Comparison of ENCODE assay signal across 25 mouse cellular contexts in the genomic region with DNA sequence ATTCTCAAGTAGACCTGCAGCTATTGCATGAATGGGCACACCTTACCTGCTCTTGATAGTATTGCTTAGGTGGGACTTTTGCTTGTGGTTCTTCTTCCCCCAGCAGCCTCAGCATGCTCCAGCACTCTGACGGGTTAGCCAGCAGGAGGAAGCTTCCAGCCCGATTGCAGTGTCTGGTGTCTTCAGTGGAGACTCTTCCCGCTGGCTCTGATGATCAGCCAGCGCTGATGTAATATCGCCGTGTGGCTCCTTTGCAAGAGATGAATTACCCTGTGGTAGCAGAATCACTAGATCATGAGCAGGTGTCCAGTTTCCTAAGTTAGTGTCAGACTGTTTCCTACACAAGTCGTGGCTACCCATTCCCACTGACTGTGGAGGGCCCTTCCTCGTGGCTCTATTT. TPM values are rescaled to one million over a fixed set of nuclear protein-coding genes. Genes with fewer than 3 reads are reported as not detected.
DNase-seq lines count a peak whose midpoint lies in the region; ATAC-seq and TF ChIP-seq lines count a peak whose summit lies in the region.
"Had no signal": no experiment of that assay in that cellular context is flagged by ENCODE, and none has a peak within 500 bp of the region (broad histone marks: within the 10 kb centered on the region; RNA-seq: fewer than 3 reads in every experiment).

No protein-coding gene starts in this region.

- peaks cover 8% of the 10 kb centered on the region for H3K4me1 ChIP-seq in forebrain, embryonic 13.5 days
- H3K4me1 ChIP-seq: embryonic facial prominence, embryonic 12.5 days had no signal

- no peak overlapping the region for H3K9ac ChIP-seq in forebrain, embryonic 13.5 days
- H3K9ac ChIP-seq: embryonic facial prominence, embryonic 12.5 days had no signal

- H3K36me3 ChIP-seq in forebrain, embryonic 13.5 days (ENCODE audit: poor library complexity, severe bottlenecking): no peaks in the 10 kb centered on the region
- H3K36me3 ChIP-seq: embryonic facial prominence, embryonic 10.5 days; embryonic facial prominence, embryonic 12.5 days had no signal

- peak; percentile 26; the same call in 1 of the 2 replicates for TF ChIP-seq CTCF in gastrocnemius, adult 2 months (IDR thresholded peaks at IDR 0.05)

- H3K9me3 ChIP-seq in forebrain, embryonic 13.5 days (replicated peaks): no peaks in the 10 kb centered on the region
- H3K9me3 ChIP-seq: embryonic facial prominence, embryonic 10.5 days; embryonic facial prominence, embryonic 12.5 days had no signal

- no peak overlapping the region; the same call in 1 of the 2 replicates for H3K27ac ChIP-seq in gastrocnemius, adult 2 months
- no peak overlapping the region for H3K27ac ChIP-seq in forebrain, embryonic 13.5 days
- H3K27ac ChIP-seq: embryonic facial prominence, embryonic 10.5 days; embryonic facial prominence, embryonic 12.5 days had no signal

- 89% methylated on average over 8 of the region's 8 CpGs for WGBS in forebrain, embryonic 13.5 days

- no peak overlapping the region for H3K4me2 ChIP-seq in forebrain, embryonic 13.5 days
- H3K4me2 ChIP-seq: embryonic facial prominence, embryonic 12.5 days had no signal

- peak; percentile 82 for DNase-seq in gastrocnemius, adult 2 months
- no peak for DNase-seq in gastrocnemius, postnatal 4 days (ENCODE audit: low spot score in 2 of 2)
- DNase-seq in gastrocnemius, postnatal 14 days: peak; percentile 40
- peak; percentile 62 for DNase-seq in gastrocnemius, postnatal 25 days
- DNase-seq in frontal cortex, postnatal 14 days (ENCODE audit: low spot score in 2 of 2): no peak
- no peak for DNase-seq in right cerebral cortex, postnatal 4 days
- DNase-seq: adrenal gland, adult 2 months; adrenal gland, postnatal 14 days; adrenal gland, postnatal 36 days; cerebellum, adult 11-12 months; cerebellum, adult 2 months; cerebellum, adult 9-10 months; cerebellum, postnatal 10 days; cerebellum, postnatal 25 days had no signal

- intact Hi-C loops in gastrocnemius, adult 2 months (cut with DNase I): no loop called here
- intact Hi-C loops in gastrocnemius, postnatal 14 days (cut with DNase I; ENCODE audit: low total_unique reads): no loop called here

- H3K4me3 ChIP-seq in gastrocnemius, adult 2 months: no peak overlapping the region
- H3K4me3 ChIP-seq in forebrain, embryonic 13.5 days: no peak overlapping the region
- H3K4me3 ChIP-seq: embryonic facial prominence, embryonic 10.5 days; embryonic facial prominence, embryonic 12.5 days had no signal

- H3K27me3 ChIP-seq in forebrain, embryonic 13.5 days: no peaks in the 10 kb centered on the region
- H3K27me3 ChIP-seq: embryonic facial prominence, embryonic 12.5 days had no signal

- ATAC-seq in megakaryocyte progenitor cell, adult 5-6 weeks (replicated peaks; ENCODE audit: poor library complexity): peak; percentile 19; the same call in 1 of the 2 replicates
- ATAC-seq in forebrain, embryonic 13.5 days: no peak
- ATAC-seq: forebrain, embryonic 14.5 days; forebrain, embryonic 16.5 days had no signal

RNA-seq across cellular contexts. Expression of gene Cxcl10, which starts 3.7 kb away (rescaled TPM):
- not detected for total RNA-seq in gastrocnemius, adult 2 months (2021)
- total RNA-seq in gastrocnemius, postnatal 4 days (2021): 1 to 10 TPM in 1 of 2 experiments, under 1 TPM in 1; 0.76 to 1.0 TPM
- under 1 TPM; 0.29 to 0.51 TPM for total RNA-seq in gastrocnemius, postnatal 14 days (2021)
- not detected for total RNA-seq in gastrocnemius, postnatal 25 days (2021)
- 4.7 and 10.5 TPM in 2 replicates for total RNA-seq in megakaryocyte progenitor cell, adult 5-6 weeks (2015)
- total RNA-seq in megakaryocyte progenitor cell, adult 5-6 weeks (2017): 1.3 and 5.3 TPM in 2 replicates
- 0.22 TPM in 1 of 2 replicates, not detected in the other for polyA plus RNA-seq in forebrain, embryonic 13.5 days (2015; fragmentation: Nextera tagmentation; extraction: Ambion mirVana)
- total RNA-seq: MEL had no signal
- polyA plus RNA-seq: forebrain, embryonic 16.5 days had no signal

RNA-seq across cellular contexts. Expression of gene Art3, which starts 13.4 kb away (rescaled TPM):
- total RNA-seq in gastrocnemius, adult 2 months (2021): 100 to 1,000 TPM; 394 to 399 TPM
- total RNA-seq in gastrocnemius, postnatal 4 days (2021): 100 to 1,000 TPM; 257 to 310 TPM
- 100 to 1,000 TPM; 314 to 411 TPM for total RNA-seq in gastrocnemius, postnatal 14 days (2021)
- 100 to 1,000 TPM; 365 to 392 TPM for total RNA-seq in gastrocnemius, postnatal 25 days (2021)
- 1.2 and 1.5 TPM in 2 replicates for total RNA-seq in megakaryocyte progenitor cell, adult 5-6 weeks (2015)
- total RNA-seq in megakaryocyte progenitor cell, adult 5-6 weeks (2017): 0.54 TPM in 1 of 2 replicates, not detected in the other
- 2.3 and 4.1 TPM in 2 replicates for polyA plus RNA-seq in forebrain, embryonic 13.5 days (2015; fragmentation: Nextera tagmentation; extraction: Ambion mirVana)
- total RNA-seq: MEL had no signal

RNA-seq across cellular contexts. Expression of gene Cxcl9, which starts 17.1 kb away (rescaled TPM):
- under 1 TPM; 0.10 to 0.45 TPM for total RNA-seq in gastrocnemius, adult 2 months (2021)
- total RNA-seq in gastrocnemius, postnatal 4 days (2021): 1 to 10 TPM; 5.0 to 8.4 TPM
- total RNA-seq in gastrocnemius, postnatal 14 days (2021): 1 to 10 TPM in 1 of 2 experiments, under 1 TPM in 1; 0.90 to 1.4 TPM
- under 1 TPM; 0.20 to 0.86 TPM for total RNA-seq in gastrocnemius, postnatal 25 days (2021)
- 0.37 and 1.2 TPM in 2 replicates for total RNA-seq in megakaryocyte progenitor cell, adult 5-6 weeks (2015)
- total RNA-seq in megakaryocyte progenitor cell, adult 5-6 weeks (2017): 0.27 and 0.33 TPM in 2 replicates
- not detected in 2 replicates for polyA plus RNA-seq in forebrain, embryonic 13.5 days (2015; fragmentation: Nextera tagmentation; extraction: Ambion mirVana)
- total RNA-seq: ES-E14, MEL had no signal
- polyA plus RNA-seq: C2C12; cerebellum, adult 2 months; cortical plate, adult 2 months; embryonic facial prominence, embryonic 10.5 days; embryonic facial prominence, embryonic 12.5 days; forebrain, embryonic 11.5 days; forebrain, embryonic 14.5 days; forebrain, embryonic 16.5 days had no signal

RNA-seq across cellular contexts. Expression of gene Sdad1, which starts 34.7 kb away (rescaled TPM):
- 10 to 100 TPM; 15.5 to 17.7 TPM for total RNA-seq in gastrocnemius, adult 2 months (2021)
- 10 to 100 TPM; 25.5 to 28.4 TPM for total RNA-seq in gastrocnemius, postnatal 4 days (2021)
- total RNA-seq in gastrocnemius, postnatal 14 days (2021): 10 to 100 TPM; 16.2 TPM
- 10 to 100 TPM; 15.0 to 15.7 TPM for total RNA-seq in gastrocnemius, postnatal 25 days (2021)
- total RNA-seq in megakaryocyte progenitor cell, adult 5-6 weeks (2015): 39.5 and 46.5 TPM in 2 replicates
- total RNA-seq in megakaryocyte progenitor cell, adult 5-6 weeks (2017): 69.5 and 86.2 TPM in 2 replicates
- polyA plus RNA-seq in forebrain, embryonic 13.5 days (2015; fragmentation: Nextera tagmentation; extraction: Ambion mirVana): 33.9 and 39.8 TPM in 2 replicates

Comparison
In these comparisons a context has a peak if more than half of its experiments do, and no peak if none do; other contexts are left out.
1. DNase-seq: peak in gastrocnemius, adult 2 months (single experiment), gastrocnemius, postnatal 14 days (single experiment) and gastrocnemius, postnatal 25 days (single experiment); none in gastrocnemius, postnatal 4 days (0 of 2), frontal cortex, postnatal 14 days (0 of 2) and right cerebral cortex, postnatal 4 days (single experiment).
2. RNA of gene Art3, which starts 13.4 kb away (total RNA-seq): 314 to 411 TPM in gastrocnemius, postnatal 14 days, 394 to 399 TPM in gastrocnemius, adult 2 months, 365 to 392 TPM in gastrocnemius, postnatal 25 days and 257 to 310 TPM in gastrocnemius, postnatal 4 days; 0.54 to 1.5 TPM in megakaryocyte progenitor cell, adult 5-6 weeks; every median in the first group is over 100 times any median in the second.